Mouse (Mus musculus) cerebellum, adult 9-10 months (tissue): ENCODE measurements around the gene Helz.
"Not testable (repeated sequence)": the region's sequence is repeated elsewhere in the genome, so short reads cannot be mapped to it uniquely, and the experiment has no call there.

Experiments
- DNase-seq: peaks from one replicate; pipeline ENCODE4 v3.0.0; 2022

The Helz gene

DNA sequence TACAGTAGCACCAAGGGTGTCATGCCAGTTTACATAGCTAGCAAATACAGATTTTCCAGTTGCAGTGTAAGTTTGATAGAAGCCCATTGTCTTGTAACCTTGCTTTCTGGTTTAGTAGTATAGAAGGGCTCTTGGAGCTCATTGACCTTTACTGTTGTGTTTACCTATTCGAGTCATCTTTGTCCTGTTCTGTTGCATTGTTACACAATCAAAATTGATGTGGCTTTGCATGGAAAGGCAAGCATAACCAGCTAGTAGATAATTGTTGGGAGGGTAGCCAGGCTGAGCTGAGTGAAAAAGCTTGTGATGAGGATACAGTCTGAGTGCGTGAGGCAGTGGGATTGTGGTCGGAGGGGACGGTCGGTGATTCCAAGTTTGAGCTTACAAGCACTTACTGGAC lies 12.1 kb downstream of the Helz start:
- DNase-seq: no peak

DNA sequence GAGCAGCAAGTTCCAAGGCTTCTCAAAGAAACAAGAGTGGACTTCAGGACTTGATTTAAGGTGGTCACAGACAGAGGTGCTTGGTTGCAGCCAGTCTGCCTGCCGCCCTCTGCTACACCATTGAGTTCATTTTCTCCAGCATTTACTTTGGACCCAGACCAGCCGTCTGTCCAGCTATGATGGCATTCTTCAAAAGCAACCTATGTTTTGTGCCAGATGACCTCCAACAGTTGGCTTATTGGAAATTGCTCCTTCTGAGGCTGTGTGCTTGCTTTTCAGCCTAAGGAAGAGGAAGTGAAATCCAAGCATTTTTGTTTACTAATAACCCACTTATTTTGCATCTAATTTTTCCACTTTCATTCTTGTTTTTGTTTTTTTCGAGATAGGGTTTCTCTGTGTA lies 19.7 kb downstream of the Helz start:
- no peak for DNase-seq

DNA sequence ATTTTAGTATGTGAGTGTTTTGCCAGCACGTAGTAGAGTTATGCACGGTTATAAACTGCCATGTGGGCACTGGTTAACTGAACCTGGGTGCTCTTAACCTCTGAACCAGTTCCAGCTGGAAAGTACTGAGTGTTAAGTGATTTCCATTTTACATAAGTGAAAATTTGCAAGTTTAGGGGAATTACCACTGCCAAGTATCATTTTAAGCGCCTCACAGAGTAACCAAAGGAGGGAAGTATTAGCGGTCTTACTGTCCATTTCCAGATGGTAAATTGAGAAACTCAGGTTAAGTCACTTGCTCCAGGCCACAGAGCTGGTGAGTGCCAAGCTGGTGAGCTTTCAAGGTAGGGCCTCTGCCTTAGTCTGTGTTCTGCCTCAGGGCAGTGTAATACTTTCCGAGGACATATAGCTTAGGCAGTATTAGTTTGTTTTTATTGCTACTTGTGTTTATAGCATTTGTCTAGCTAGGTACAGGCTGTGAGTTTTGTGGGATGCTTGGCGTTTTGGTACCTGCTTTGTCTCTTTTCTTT lies 20.8 kb downstream of the Helz start:
- no peak for DNase-seq

DNA sequence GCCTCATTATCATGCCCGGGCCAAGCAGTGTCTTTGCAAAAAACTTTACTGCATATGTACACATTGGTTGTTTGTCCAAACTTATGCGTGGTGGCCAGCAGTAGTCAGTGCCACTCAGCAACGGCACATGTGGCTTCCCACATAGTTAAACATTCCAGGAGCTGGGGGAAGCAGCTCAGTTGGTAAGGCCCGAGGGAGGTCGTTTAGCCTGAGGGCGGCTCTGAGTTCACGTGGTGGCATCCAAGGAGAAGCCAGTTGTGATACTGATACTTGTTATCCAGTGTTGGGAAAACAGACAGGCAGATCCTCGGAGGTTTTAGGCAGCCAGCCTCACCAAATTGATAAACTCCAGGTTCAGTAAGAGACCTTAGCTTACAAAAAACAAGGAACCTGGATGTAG lies 23.2 kb downstream of the Helz start:
- not testable (repeated sequence) for DNase-seq

DNA sequence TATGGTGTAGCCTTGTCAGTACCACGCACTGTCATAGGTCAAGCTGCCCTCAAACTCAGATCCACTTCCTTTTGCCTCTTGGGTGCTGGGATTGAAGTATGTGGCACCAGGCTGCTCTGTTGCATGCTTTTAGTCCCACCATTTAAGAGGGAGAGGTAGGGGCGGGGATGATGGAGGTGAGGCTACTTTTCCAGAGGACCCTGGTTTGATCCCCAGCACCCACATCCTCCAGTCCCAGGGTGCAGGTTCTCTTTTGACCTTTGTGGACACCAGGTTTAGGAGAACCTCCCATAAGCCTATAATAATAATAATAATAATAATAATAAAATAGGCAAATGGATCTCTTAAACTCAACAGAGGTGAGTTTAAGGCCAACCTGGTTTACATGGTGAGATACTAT lies 23.6 kb downstream of the Helz start:
- no peak for DNase-seq

- no peak for DNase-seq
These were observed 24.8 kb downstream of the Helz start for GRCm38 (mm10) chr11:107572551-107572950.

DNA sequence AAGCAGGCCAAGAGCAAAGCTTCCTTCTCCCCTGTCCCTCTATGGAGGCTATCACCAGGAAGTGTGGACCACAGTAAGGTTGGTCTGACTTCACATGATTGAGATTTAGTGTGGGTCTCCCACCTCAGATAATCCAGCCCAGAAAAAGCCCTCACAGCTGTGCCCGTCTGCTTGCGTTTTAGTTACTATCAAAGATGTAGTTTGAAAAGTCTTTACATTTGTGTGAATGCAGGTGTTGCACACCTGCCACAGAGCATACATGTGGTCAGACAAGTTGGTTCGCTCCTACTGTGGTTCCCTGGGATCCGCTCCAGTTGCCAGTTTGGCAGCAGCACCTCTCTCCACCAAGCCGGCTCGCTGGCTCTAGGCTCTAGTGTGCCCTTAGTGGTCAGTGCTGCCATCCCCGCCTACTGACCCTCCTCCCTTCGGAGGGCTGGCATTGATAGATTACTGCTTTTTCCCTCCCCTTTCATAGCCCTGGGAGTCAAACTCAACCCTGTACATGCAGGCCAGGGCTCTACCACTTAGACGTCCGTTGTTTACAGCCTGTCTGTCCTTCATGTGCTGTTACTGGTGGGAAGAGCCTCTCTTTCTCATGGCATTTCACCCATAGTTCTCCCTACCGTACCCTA lies 25.4 kb downstream of the Helz start:
- no peak for DNase-seq

DNA sequence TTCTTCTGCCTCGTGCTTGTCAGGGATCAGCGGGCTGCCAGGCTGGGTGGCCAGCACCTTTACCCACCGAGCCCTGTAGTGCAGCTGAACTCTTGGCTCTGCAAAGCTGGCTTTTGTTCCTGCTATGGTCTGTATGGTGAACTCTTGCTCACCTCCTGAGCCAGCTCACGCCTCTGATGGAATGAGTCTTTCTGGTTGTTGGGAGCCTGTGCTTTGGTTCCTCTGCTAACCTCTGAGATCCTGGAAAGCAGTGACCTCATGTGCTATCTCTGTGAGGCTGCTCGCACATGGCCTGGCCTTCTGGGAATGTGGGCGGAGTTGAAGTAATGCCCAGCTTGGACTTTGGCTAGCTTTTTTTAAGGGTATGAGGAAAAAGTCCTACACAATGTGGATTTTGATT lies 26.1 kb downstream of the Helz start:
- no peak for DNase-seq

GRCm38 (mm10) chr11:107574811-107575705 lies 27.3 kb downstream of the Helz start:
- no peak for DNase-seq

- DNase-seq: no peak
These were observed 28.5 kb downstream of the Helz start for GRCm38 (mm10) chr11:107576186-107576585.

DNA sequence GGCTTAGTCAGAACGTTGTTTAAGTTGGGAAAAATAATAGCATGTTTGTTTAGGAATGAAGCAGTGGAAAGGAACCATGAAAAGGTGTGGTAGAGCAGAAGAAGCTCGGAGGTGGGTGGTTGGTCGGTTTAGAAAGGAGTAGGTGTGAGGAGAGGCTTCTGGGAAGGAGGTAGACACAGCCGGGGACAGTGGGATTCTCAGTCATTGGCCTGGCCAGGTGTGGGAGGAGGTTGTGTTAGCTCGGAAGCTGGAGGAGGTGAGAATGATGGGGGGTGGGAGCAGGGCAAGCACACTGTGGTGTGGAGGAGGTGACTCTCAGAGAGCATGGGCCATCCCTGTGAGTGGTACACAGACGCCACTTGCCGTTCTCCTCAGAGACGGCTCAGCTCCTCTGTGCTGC lies 29.7 kb downstream of the Helz start:
- no peak for DNase-seq

DNA sequence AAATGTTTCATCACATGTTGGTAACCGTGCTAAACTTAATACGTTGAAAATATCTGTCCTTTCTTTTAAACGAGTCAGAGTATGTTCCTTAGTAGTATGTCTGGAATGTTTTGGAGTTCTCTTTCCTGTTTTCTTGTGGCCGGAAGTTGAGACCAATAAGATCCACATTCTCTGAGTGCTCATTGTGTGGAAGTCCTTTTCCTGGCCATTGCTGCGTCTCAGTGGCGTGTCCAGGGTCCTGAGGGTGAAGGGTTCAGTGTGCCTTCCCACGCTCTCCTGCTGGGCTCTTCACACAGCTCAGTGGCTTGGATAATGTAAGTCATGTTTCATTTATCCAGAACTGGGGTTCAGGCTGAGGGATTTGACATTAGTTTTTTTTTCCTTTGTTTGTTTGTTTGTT lies 30.5 kb downstream of the Helz start:
- no peak for DNase-seq

DNA sequence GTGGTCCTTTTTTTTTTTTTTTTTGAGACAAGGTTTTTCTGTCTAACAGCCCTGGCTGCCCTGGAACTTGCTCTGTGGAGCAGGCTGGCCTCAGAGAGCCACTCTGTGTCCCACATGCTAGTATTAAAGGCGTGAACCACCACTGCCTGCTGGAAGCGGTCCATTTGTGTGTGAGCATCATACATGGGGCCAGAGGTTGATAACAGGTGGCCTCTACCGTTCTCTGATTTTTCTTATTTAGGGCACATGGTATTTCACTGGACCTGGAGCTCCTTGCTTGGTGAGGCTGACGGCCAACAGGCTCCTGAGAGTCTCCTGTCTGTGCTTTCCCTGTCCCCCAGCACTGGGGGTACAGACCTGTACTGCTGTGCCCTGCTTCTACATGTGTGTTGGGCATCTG lies 33.1 kb downstream of the Helz start:
- DNase-seq: no peak

DNA sequence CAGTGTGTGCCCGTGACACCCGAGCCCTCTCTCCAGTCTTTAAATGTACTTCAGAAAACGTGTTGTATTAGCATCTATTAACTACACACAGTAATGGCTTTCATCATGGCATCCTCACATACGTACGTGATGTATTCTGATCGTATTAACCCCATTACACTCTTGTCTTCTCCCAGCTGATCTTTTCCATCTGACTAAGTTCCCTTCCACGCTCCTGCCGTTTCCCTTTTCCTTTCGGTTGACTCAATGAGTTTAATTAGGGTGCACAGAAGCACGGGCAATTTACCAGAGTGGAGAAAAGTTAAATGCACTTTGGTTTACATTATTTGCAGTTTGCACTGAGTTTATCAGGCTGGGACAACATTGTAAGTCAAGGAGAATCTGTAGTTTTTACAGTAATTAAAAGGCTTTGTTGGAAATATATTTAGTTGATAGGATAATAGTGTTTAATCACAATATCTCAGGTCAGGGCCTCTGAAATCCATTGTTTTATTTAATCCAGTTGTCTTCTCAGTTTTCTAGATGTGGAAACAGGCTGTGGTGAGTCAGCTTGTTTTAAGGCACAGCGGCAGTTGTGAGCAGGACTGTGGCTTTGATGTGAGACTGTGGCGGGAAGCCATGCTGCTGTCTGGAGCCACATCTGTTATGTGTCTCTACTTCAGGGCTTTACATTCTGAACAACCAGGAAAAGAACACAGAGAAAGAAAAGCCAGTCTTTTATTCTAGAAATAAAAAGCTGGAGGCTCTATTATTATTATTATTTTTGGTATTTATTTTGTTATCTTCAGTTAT lies 37.1 kb downstream of the Helz start:
- DNase-seq: no peak

GRCm38 (mm10) chr11:107586129-107586528 lies 38.4 kb downstream of the Helz start:
- DNase-seq: not testable (repeated sequence)

GRCm38 (mm10) chr11:107587141-107587540 lies 39.4 kb downstream of the Helz start:
- DNase-seq: no peak

- DNase-seq: peak; percentile 36
These were observed 44.8 kb downstream of the Helz start for GRCm38 (mm10) chr11:107592575-107592974.

DNA sequence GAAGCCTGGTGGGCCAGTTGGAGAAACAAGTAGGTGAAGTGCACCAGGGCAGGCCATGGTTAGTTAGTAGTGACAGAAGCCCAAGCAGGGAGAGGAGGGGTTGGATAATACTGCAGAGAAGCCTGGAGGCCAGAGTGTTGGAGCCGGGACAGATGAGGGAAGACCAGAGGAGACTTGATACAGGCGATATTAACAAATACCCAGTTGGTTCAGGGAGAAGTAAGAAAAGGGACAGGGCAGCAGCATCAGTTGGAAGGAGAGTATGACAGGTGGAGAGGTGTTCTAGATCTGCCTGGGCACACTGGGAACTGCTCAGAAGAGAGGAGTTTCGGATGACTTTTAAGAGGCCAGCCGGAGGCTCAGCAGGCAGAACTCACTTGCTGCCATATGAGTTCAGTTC lies 49.7 kb downstream of the Helz start:
- DNase-seq: no peak

DNA sequence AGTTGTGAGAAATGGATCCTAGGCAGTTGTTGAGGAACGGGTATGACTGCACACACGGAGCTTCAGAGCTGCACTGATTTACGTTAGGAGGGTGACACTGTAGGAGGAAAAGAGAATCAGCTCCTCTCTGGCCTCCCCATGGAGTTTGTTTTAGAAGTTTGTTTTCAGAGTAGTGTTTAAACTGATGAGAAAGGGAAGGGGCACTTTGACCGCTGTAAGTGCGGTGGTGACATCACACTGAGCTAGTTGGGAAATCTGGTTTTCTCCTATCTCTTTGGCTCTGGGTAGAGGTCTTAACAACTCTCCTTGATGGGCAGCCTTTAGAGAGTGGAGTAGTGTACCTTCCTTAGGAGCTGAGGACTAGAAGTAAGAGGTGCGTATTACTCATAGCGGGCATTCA lies 58.0 kb downstream of the Helz start:
- DNase-seq: no peak

DNA sequence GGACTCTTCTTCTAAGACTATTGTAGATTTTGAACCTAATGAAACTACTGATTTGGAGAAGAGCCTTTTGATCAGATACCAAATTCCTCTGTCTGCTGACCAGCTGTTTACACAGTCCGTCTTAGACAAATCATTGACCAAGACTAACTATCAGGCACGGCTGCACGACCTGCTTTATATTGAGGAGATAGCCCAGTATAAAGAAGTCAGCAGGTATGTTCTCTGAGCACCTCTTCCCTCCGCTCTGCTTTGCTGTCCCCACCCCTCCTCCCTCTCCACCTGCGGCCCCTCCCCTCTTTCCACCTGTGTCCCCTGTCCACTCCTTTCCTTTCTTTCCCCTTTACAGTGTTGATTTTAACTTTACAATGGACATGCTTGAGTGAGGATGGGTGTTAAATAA lies 66.2 kb downstream of the Helz start:
- no peak for DNase-seq

DNA sequence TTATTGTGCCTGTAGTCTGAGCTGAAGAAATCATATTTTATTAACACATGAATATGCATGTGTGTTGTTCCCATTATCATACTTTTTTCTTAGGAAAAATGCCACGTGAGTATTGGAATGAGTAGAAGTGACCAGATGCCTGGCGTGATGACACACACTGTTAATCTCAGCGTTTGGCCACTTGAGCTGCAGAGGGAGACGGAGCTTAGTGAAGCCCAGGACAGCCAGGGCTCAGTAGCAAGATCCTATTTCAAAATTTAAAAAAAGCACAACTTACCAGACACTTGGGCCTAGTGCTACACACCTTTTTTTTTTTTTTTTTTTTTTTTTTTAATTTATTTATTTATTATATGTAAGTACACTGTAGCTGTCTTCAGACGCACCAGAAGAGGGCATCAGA lies 68.0 kb downstream of the Helz start:
- no peak for DNase-seq

- DNase-seq: no peak
These were observed 70.2 kb downstream of the Helz start for GRCm38 (mm10) chr11:107617976-107618375.

DNA sequence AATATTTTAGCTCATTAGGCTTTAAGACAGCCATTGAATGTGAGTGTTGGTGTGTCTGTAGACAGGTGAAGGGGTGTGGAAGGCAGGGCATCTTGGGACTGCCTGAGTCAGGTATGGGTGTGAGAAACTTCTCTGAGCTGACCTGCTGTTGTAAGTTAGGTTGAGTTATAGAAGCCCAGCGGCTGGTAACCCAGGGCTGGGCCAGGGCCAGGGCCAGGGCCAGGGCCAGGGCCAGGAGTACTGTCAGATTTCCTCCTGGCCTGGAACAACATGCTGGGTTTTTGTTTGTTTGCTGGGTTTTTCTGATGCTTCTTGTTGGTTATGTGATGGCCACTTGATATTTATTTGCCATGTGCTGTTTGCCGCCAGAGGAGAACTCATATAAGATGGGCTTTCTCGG lies 76.9 kb downstream of the Helz start:
- DNase-seq: no peak

DNA sequence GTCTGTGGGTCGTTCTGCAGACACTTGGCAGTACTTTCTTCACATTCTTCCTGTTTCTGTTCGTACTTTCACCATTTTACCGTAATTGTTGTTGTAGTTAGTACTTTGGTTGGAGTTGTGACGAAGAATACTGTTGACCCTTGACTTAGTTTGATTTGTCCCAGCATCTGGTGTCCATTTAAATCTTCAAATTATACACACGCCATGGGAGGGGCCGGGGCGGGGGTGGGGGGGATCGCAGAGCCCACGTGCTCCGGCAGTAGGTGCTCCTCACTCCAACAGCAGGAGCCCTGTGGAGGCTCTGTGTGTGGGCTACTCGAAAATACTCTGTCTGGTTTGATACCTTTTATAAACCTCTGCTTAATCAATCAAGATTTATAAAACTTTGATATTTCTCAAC lies 78.0 kb downstream of the Helz start:
- DNase-seq: no peak
